Mouse (Mus musculus): ENCODE measurements at regions not wholly inside any gene's neighbourhood (a gene's known extent, or its start where the extent isn't known, plus 50 kb on each side); places are given as distances from the start of the nearest gene placed in this dataset.

DNA sequence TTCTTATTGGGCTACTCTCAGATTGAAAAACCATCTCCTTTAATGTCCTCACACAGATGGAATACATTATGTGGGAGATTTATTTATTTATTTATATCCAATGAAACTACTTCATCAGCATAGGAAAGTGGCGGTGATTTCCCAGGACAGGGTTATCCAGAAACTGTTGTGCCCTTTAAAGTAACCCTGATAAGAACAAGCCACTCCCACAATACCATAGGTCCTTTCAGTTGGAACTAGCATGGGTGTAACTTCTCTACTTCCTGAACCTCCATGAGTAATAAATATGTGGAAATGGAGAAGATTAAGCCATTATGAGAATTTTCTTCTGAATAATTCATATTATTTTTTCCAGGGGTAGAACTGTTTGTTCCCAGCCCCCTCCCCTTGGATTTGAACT lies 52.7 kb upstream of the Jag1 start:
- H3K4me3 ChIP-seq = no peak overlapping the region
- intact Hi-C loops (cut with DNase I) = no loop called here
- H3K27ac ChIP-seq = no peak overlapping the region
- no peak for DNase-seq
- TF ChIP-seq CTCF (IDR thresholded peaks at IDR 0.05) = no peak

DNA sequence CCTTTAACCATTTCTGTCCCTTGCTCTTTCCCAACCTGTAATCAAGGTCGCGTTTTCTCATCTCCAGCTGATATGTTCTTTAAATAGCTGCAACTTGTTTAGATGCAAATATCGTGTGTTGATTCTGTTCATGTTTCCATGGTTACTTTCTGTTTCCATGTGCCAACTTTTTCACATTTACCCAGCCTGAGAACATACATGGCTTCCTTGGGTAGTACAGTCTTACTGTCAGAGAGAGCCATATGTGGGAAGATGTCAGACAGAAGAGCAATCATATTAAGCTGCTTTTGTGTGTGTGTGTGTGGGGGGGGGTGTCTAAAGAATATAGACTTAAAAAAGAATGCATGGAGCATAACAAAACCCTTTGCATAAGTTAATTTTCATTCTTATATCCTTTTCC lies 52.2 kb upstream of the Jag1 start:
- H3K4me3 ChIP-seq = no peak overlapping the region

More for the DNA sequence above, 52.2 kb upstream of the Jag1 start:
- DNase-seq = no peak
- intact Hi-C loops (cut with DNase I) = no loop called here
- H3K27ac ChIP-seq = no peak overlapping the region
- no peak for TF ChIP-seq CTCF (IDR thresholded peaks at IDR 0.05)
